Mouse (Mus musculus) left cerebral cortex, postnatal 4 days (tissue): Measurements from ENCODE around the gene Thpo. TPM values are rescaled to one million over a fixed set of nuclear protein-coding genes. Genes with fewer than 3 reads are reported as not detected.

Experiments used
- DNase-seq: peaks from one replicate; pipeline ENCODE4 v3.0.0-alpha.2; 2022
- intact Hi-C: fragments of 180-260 bp; cut with DNase I; formaldehyde crosslinking; loops from one replicate; pipeline ENCODE4 v1.15.1; 2025
- total RNA-seq, 2 experiments: library from RNA; stranded (reverse); gene quantifications; 2 replicates each; pipeline ENCODE4 v1.2.3; 2021

The Thpo gene
- total RNA-seq, 2 experiments from 2014 or later, result 1.2 to 2.3 TPM

GRCm38 (mm10) chr16:20708220-20708938 lies 25.9 kb downstream of the Thpo start:
- no peak for DNase-seq
- intact Hi-C loops, result no loop called here

GRCm38 (mm10) chr16:20706407-20707055 lies 27.8 kb downstream of the Thpo start:
- no peak for DNase-seq
- intact Hi-C loops, result no loop called here

- intact Hi-C loops, result no loop called here
- no peak for DNase-seq
Measured at GRCm38 (mm10) chr16:20705786-20706185, 28.5 kb downstream of the Thpo start.

GRCm38 (mm10) chr16:20703699-20704400 lies 30.5 kb downstream of the Thpo start:
- intact Hi-C loops, result no loop called here
- no peak for DNase-seq

GRCm38 (mm10) chr16:20703071-20703470 lies 31.2 kb downstream of the Thpo start:
- intact Hi-C loops, result no loop called here

GRCm38 (mm10) chr16:20702522-20702893 lies 31.8 kb downstream of the Thpo start:
- intact Hi-C loops, result no loop called here
- DNase-seq, result peak; percentile 80

More at GRCm38 (mm10) chr16:20703071-20703470, 31.2 kb downstream of the Thpo start:
- DNase-seq, result no peak

GRCm38 (mm10) chr16:20701729-20702521 lies 32.4 kb downstream of the Thpo start:
- DNase-seq, result no peak
- intact Hi-C loops, result no loop called here

GRCm38 (mm10) chr16:20701316-20701715 lies 33.0 kb downstream of the Thpo start:
- DNase-seq, result no peak
- intact Hi-C loops, result no loop called here

GRCm38 (mm10) chr16:20700036-20700435 lies 34.3 kb downstream of the Thpo start:
- intact Hi-C loops, result no loop called here
- no peak for DNase-seq

- intact Hi-C loops, result no loop called here
Measured at GRCm38 (mm10) chr16:20699266-20699665, 35.0 kb downstream of the Thpo start.

GRCm38 (mm10) chr16:20695622-20696323 lies 38.5 kb downstream of the Thpo start:
- intact Hi-C loops, result no loop called here
- peak; percentile 93 for DNase-seq

More at GRCm38 (mm10) chr16:20699266-20699665, 35.0 kb downstream of the Thpo start:
- no peak for DNase-seq

GRCm38 (mm10) chr16:20694781-20695180 lies 39.5 kb downstream of the Thpo start:
- intact Hi-C loops, result no loop called here

GRCm38 (mm10) chr16:20693111-20693701 lies 41.1 kb downstream of the Thpo start, which contains the start of gene Fam131a:
Gene Fam131a (plus strand): TSS chr16:20693241.
- intact Hi-C loops, result no loop called here
- peak; percentile 97 for DNase-seq

More at GRCm38 (mm10) chr16:20694781-20695180, 39.5 kb downstream of the Thpo start:
- peak; percentile 47 for DNase-seq

GRCm38 (mm10) chr16:20692241-20692965 lies 41.9 kb downstream of the Thpo start:
- peak; percentile 28 for DNase-seq

GRCm38 (mm10) chr16:20691617-20692016 lies 42.7 kb downstream of the Thpo start:
- DNase-seq, result no peak
- intact Hi-C loops, result no loop called here

More at GRCm38 (mm10) chr16:20692241-20692965, 41.9 kb downstream of the Thpo start:
- intact Hi-C loops, result no loop called here

- intact Hi-C loops, result no loop called here
- DNase-seq, result no peak
Measured at GRCm38 (mm10) chr16:20690774-20691173, 43.5 kb downstream of the Thpo start.

- intact Hi-C loops, result no loop called here
- peak; percentile 76 for DNase-seq
Measured at GRCm38 (mm10) chr16:20677974-20678675, 56.2 kb downstream of the Thpo start.

GRCm38 (mm10) chr16:20677380-20677779 lies 56.9 kb downstream of the Thpo start:
- intact Hi-C loops, result no loop called here
- DNase-seq, result no peak
